Mouse (Mus musculus) megakaryocyte-erythroid progenitor cell, adult 5-6 weeks (primary cell): ENCODE results near the gene Cc2d2a. TPM values are rescaled to one million over a fixed set of nuclear protein-coding genes. Genes with fewer than 3 reads are reported as not detected.

Experiments
- ATAC-seq: replicated peaks from 2 replicates; pipeline ENCODE4 v1.8.0; 2016; ENCODE audit warnings: mild to moderate bottlenecking, inconsistent platforms; ENCODE audit not compliant: severe bottlenecking, poor library complexity, low FRiP score, low TSS enrichment
- total RNA-seq, 2 experiments: library from RNA; stranded (forward) in 1 of 2; stranded (reverse) in 1 of 2; fragments of 200-1000, 215-1000 nt in 1 of 2; fragments of >200 nt in 1 of 2; fragmentation: Nextera tagmentation in 1 of 2; gene quantifications; 2 replicates each; pipeline ENCODE4 v1.2.3; 2014 to 2017

The Cc2d2a gene
- total RNA-seq (2014; fragmentation: Nextera tagmentation) = not detected in 2 replicates
- total RNA-seq (2017) = 0.33 and 0.50 TPM in 2 replicates

DNA sequence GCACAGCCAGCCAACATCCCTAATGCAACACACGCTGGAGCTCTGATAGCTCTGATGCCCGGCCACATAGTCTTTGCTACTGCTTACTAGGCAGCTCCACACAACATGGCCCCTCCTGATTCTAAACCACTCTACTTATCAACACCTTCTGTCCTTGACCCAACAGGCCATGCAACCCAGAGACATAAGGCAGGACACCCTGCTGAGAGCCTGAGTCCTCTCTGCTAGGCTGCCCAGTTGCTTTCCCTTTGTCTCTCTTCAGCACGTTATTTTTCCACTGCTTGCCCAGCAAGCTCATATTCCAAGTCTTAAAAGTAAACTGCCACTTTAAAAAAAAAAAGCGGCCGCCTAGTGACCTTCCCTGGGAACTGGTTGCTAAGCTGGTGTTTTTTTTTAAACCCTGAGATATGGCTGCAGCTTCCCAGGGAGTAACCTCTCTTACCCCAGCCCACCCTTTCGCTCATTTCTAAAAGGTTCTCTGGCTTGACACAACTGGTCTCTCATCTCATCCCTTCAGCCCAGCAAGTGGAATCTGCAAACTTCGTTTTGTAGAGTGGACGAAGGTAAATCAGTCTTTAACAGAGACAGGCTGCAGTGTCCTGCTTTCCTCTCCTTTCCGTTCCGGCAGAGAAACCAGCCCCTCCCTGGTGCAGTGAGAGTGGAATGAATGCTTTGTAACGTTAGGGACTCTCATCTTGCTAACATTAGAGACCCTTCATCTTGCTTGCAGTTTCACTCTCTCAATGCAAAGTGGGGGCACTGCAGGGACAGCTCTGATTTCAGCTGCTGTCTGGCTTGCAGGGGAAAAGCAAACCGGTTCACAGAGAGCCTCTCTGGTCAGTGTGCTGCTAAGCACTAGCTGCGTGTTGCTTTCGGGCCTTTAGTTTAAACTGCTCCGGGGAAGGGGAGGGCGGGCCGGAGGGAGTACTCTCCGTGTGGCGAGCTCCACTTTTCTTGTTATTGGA, at the start of gene Cc2d2a:
Cc2d2a (plus strand) TSS at position 350 of the 965 bp plus-strand sequence.
- no peak for ATAC-seq

- ATAC-seq = no peak
Observed at GRCm38 (mm10) chr5:43621575-43622299, 40.4 kb upstream of the Cc2d2a start.

- no peak for ATAC-seq
Observed at GRCm38 (mm10) chr5:43625407-43625806, 36.7 kb upstream of the Cc2d2a start.

DNA sequence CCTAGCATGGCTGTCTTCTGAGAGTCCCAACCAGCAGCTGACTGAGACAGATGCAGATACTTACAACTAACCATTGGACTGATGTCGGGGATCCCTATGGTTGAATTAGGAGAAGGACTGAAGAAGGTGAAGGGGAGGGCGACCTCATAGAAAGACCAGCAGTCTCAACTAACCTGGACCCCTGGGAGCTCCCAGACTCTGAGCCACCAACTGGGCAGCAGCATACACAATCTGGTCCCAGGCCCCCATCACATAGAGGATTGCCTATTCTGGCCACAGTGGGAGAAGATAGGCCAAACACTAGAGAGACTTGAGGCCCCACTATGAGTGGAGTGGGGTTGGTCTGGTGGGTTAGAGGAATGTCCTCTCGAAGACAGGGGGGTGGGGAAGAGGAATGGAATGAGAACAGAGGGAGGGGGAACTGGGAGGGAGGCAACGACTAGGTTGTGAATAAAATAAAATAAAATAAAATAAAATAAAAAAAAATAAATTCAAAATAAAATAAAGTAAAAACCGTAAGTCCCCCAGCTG, 28.0 kb upstream of the Cc2d2a start:
- ATAC-seq = no peak

- 0 out of 2 replicates have a peak, but pooled peaks have one; percentile 34 for ATAC-seq
Observed at GRCm38 (mm10) chr5:43634602-43635081, 27.5 kb upstream of the Cc2d2a start.

- no peak for ATAC-seq
Observed at GRCm38 (mm10) chr5:43645020-43645419, 17.1 kb upstream of the Cc2d2a start.

DNA sequence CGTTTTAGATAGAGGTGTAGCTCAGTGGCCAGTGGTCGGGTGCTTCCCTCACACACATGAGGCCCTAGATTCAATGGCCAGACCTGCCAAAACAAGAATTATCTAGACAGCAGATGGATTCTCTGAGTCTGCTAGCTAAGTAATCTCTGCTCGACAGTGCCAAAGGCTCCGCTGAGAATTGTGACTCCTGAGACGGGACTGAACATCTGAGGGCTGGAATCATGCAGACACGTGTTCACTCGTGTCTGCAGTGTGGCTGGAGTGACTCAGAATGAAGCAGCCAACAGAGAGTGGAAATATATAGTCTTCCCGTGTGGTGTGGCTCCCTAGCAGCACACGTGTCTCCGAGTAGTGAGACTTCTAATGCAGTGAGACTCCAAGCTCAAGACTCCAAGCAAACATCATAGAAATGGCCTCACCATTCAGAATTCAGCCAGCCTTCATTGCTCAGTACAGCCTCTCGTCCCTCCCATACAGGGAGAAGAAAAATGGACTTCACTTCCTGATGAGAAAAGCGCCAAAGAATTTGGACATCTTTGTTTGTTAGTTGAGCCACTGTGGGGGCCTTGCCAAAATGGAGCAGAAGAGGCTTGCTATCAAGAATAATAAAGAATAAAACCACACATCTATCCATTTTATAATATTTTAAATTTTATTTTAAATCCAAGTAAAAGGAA, 14.9 kb upstream of the Cc2d2a start:
- no peak for ATAC-seq

DNA sequence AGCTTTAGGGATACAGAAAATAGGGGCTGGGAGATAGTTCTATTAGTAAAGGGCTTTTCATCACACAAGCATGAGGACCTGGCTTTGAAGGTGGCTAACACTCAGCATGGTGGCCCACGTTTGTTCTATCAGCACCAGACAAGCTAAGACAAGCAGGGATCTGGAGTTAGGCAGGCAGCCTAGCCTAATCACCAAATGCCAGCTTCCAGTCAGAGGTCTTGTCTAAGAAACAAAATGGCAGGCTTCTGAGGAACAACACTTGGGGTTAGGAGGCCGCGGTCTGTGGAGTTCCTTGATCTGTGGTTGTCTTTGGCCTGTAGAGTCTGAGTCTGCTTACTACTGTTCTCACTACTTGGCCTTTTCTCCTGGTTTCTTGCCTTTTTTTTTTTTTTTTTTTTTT, 648 bp upstream of the Cc2d2a start:
- ATAC-seq = no peak

DNA sequence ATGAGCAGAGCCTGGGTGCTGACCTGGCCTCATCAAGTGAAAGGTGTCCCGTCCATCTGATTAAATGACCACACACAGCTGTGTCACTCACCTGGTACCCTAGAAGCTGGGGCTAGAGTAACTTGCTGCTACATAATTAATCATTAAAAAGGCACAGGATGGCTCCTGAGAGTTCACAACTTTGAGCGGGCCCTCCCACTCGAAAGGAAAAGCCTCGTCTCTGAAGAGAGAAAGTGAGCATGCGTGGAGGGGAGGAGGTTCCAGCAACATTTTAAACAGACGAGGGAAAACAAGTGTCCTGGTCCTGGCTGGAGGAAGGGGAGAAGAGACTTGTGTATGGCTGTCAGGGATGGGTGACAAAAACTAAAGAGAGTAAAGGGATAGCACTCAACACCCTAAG, 1.4 kb downstream of the Cc2d2a start:
- no peak for ATAC-seq

DNA sequence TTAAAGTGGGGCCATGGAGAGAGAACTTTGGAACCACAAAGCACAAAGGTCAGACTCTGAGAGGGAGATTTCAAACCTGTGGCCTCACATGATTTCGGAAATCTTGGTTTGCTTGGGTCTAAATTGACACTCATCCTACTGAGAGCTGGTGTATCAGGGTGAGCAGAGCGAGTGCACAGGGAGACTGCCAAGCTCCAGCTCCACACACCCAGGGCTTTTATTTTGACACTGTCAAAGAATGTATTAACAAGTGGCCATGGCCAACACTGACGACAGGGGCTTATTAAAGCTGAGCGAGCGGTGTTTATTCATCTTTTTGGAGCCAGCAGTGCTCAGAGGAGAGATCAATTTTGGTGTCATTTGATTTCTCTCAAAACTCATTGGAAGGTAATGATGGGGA, 3.0 kb downstream of the Cc2d2a start:
- no peak for ATAC-seq

DNA sequence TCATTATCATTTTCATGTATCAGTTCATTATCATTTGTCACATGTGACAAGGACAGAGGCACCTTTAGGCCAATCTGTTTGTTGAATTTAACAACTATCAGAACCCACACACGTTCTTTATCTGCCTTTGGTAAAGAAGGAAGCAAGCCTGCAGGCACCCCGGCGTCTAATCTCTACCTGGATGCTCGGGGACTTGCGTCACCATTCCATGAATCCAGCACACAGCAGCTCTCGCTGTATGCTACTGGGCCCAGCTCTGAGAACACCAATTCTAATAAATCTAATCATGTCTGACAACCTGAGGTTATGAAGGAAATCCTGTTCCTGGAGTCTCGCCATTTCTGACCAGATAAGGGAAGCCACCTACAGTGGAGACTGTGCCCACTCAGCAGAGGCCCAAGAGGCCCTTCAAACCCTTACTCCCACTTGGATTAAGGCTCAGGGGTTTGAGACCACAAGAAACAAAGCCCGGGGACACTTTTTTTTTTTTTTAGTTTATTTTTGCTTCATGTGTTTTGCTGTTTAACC, 7.0 kb downstream of the Cc2d2a start:
- no peak for ATAC-seq

DNA sequence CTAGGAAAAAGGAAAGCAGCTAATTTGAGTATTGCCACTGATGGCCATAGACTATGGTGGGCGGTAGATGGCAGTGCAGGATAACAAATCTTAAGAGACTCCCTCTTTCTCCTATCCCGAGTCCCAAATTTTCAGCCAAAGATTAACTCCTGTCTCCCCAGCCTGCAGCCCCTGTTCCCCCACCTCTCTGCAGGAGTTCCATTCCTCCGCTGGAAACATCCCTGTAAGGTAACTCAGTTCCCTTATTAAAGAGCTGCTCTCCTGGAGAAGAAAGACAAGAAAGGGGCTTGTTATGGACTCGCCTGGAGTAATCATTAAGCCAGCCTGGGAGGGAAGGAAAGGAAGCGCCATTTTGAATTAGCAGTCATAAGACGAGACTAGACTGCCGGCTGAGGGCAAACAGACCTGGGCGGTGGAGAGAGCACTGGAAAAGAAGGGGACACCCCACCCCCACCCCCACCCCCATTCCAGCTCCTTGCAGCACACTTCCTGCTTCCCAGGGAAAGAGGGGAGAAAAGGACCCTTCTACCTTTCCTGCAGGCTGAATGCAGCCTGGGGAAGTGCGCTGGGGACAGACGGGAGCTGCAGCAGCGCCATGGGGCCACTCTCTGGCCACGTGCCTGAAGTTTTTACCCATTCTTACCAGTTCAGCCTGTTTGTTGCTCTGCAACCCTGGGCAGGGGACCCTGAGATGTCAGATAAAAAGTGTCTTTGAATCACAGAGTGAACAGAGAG, 10.2 kb downstream of the Cc2d2a start:
- ATAC-seq = 0 out of 2 replicates have a peak, but pooled peaks have one; percentile 48

DNA sequence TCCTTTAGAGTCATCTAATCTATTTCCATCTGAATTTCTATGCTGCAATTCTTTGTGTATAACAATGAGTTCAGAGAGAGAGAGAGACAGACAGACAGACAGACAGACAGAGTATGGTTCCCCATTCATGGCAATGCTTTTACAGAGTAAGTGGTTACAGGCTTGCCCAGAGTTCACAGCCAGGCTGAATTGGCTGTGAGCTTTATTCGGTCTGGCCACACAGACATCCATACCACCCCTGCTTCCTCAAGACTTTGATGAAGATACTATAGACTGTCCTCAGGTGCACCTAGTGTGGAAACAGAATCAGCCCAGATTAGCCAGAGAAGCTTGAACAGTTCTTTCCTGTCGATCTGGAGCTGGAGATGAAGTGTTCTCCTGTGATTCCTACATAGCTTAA, 10.9 kb downstream of the Cc2d2a start:
- ATAC-seq = no peak

DNA sequence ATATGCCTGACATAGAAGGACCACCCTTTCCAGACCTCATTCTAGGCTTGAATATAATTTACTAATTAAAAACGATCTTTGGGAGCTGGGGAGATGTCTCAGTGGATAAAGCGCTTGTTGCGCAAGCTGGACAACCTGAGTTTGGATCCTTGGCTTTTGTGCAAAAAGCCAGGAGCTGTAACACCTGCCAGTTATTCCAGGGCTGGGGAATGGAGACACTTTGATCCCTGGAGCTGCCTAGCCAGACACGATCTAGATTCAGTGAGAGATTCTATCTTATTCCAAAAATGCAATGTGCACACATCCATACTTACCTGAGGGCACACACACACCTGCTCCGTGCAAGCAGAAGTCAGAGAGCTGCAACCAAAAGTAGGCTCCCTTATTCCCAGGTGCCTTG, 23.3 kb downstream of the Cc2d2a start:
- no peak for ATAC-seq

GRCm38 (mm10) chr5:43692489-43692888, 30.3 kb downstream of the Cc2d2a start:
- no peak for ATAC-seq

- ATAC-seq = no peak
Observed at GRCm38 (mm10) chr5:43697133-43697532, 35.0 kb downstream of the Cc2d2a start.

DNA sequence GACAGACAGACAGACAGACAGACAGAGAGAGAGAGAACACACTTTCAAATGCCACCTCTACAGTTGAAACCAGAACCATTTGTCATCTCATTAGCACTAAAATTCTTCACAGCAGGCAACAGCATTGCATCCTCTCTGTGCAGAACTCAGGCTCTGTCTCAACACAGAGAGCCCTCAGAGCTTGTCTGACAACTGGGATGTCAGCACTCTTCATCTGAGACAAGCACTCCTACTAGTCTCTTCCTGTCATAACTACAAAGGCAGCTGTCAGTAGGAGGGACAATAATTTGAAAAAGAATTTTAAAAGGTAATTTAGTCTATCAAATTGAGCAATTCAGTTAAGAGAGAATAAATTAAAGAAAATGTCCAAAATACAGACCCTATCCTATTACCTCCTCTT, 37.1 kb downstream of the Cc2d2a start:
- ATAC-seq = no peak

DNA sequence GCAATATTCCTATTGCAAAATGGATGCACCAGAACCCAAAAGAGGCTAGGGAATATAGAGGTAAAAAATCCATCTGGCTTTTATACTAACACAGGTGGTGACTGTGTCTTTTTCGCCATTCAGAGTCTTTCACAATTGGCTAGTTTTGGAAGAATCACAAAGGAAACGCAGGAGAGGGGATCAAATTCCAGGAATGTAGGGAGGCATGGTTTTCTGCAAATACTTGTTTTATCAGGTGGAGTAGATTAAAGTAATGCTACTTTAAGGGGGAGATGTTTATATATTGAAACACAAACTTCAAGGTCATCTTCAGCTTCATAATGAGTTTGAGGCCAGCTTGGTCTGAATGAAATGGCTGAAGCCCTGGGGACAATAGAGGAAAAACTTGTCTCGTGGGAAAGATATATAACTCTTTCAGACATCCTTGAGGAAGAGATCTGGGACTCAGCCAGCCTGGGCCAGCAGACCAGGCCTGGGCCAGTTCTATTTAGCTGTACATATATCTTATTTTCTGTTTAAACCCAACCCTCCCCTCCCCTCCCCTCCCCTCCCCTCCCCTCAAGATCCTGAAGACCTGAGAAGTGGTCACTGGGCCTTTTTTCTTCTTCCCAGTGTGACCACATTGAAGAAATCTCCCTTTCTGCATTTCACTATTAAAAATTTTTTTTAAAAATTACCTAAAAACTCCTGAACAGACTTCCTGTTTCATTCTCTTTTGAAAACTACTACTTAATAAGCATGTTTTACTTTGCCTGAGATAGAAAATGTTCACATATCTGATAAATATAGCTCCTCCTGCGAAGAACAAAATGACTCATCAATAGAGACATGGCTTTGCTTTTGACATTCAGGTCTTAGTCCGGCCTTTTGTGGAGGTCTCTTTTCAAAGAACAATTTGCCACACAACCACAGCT, 59.6 kb downstream of the Cc2d2a start:
- ATAC-seq = no peak
